Mouse (Mus musculus) cerebellum, adult 2 months (tissue): ENCODE data around the gene 1110032A03Rik. TPM values are rescaled to one million over a fixed set of nuclear protein-coding genes. Genes with fewer than 3 reads are reported as not detected.
A peak's percentile ranks its signal among the peaks of the same experiment; 100 is the strongest.

ENCODE experiments used
- DNase-seq, 2 experiments: peaks; one replicate each; pipeline ENCODE4 v3.0.0; 2021
- H3K27ac ChIP-seq: fragments of 200-500 bp; 2 replicates; pipeline ENCODE4 v1.5.1; 2012; ENCODE audit warnings: low read length, control low read depth, inconsistent platforms; ENCODE audit not compliant: insufficient read depth
- H3K27me3 ChIP-seq: fragments of 200-500 bp; 2 replicates; pipeline ENCODE4 v1.6.1; 2012; ENCODE audit warnings: inconsistent platforms, mild to moderate bottlenecking, low read length, moderate library complexity; ENCODE audit not compliant: control insufficient read depth, insufficient read depth
- H3K4me1 ChIP-seq: fragments of 200-500 bp; 2 replicates; pipeline ENCODE4 v1.6.1; 2011; ENCODE audit warnings: low read length; ENCODE audit not compliant: control insufficient read depth, insufficient read depth
- H3K4me3 ChIP-seq: fragments of 200-500 bp; replicated peaks from 2 replicates; pipeline ENCODE3; 2011; ENCODE audit warnings: mild to moderate bottlenecking, low read depth, low read length, control low read depth; ENCODE audit not compliant: insufficient read depth
- CTCF ChIP-seq: fragments of 200-500 bp; IDR thresholded peaks from 2 replicates; pipeline ENCODE4 v1.5.1; 2011; ENCODE audit warnings: low read depth, mild to moderate bottlenecking, control low read depth, low read length, moderate library complexity, borderline replicate concordance; ENCODE audit not compliant: insufficient read depth
- POLR2A ChIP-seq: fragments of 200-500 bp; IDR thresholded peaks from 2 replicates; pipeline ENCODE4 v1.6.1; 2011; ENCODE audit warnings: low read length, control low read depth, borderline replicate concordance; ENCODE audit not compliant: insufficient read depth
- WGBS: fragments of 180-500 bp; shearing (Covaris S2); methylation state at CpG from one replicate; pipeline ENCODE4 v1.1.7; 2018; 5-methylcytosine and 5-hydroxymethylcytosine counted together
- polyA plus RNA-seq: library from polyadenylated mRNA; depleted of rRNA; stranded (reverse); fragments of >200 nt; gene quantifications from 2 replicates; pipeline ENCODE4 v1.2.3, GENCODE M21; 2012

1110032A03Rik gene
- polyA plus RNA-seq, 1 experiment = 87.8 TPM

- H3K27ac ChIP-seq = no peak within 1 kb of the TSS
- TF ChIP-seq POLR2A = no peak
- no peak for TF ChIP-seq CTCF
- 14% methylated on average over 35 of the region's 36 CpGs for WGBS
- no peaks in the 10 kb centered on the region for H3K27me3 ChIP-seq
- peak within 1 kb of the TSS; percentile 52 for H3K4me3 ChIP-seq
- no peaks in the 10 kb centered on the region for H3K4me1 ChIP-seq
- peak; percentile 83 to 88 for DNase-seq
Measured at GRCm38 (mm10) chr9:50738914-50739870, 36.1 kb downstream of the 1110032A03Rik start, which contains the start of gene Dixdc1. TSS of gene Dixdc1 (minus strand) at chr9:50739517.

DNA sequence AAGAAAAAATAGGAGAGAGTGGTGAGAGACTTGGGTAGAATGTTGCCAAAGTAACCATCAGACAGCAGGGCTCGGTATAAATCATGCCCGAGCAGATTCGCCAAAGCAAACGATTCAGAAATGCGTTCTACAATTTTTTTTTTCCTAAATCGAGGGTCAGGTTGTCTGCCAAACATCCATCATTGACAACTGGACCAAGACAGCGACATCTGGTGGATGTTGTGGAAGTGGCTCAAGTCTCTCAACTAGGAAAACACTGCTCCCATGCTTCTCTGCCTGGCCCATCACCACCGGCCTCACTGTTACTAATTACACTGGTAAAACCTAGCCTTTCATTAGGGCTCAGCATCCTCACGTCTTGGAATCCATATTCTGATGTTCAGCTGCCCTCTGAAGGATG is 40.3 kb downstream of the 1110032A03Rik start:
- Histone ChIP-seq H3K27ac (no peak overlapping the region), H3K4me1 (no peaks in the 10 kb centered on the region), H3K27me3 (no peaks in the 10 kb centered on the region), H3K4me3 (peak overlapping the region; percentile 51)
- WGBS = 1% methylated on average over 9 of the region's 9 CpGs
- no peak for TF ChIP-seq POLR2A
- TF ChIP-seq CTCF = peak; percentile 78
- peak; percentile 74 to 77 for DNase-seq

GRCm38 (mm10) chr9:50732560-50732959 is 42.8 kb downstream of the 1110032A03Rik start:
- H3K27me3 ChIP-seq = no peaks in the 10 kb centered on the region
- H3K27ac ChIP-seq = no peak overlapping the region
- H3K4me3 ChIP-seq = no peak overlapping the region
- H3K4me1 ChIP-seq = no peaks in the 10 kb centered on the region
- no peak for DNase-seq
- WGBS = 50% methylated on average over 4 of the region's 4 CpGs
- TF ChIP-seq POLR2A (no peak), CTCF (no peak)

- H3K27me3 ChIP-seq = no peaks in the 10 kb centered on the region
- H3K4me1 ChIP-seq = no peaks in the 10 kb centered on the region; the same call in 1 of the 2 replicates
- H3K27ac ChIP-seq = no peak overlapping the region
- H3K4me3 ChIP-seq = no peak overlapping the region
- no peak for TF ChIP-seq CTCF
- no peak for TF ChIP-seq POLR2A
- DNase-seq = no peak
- WGBS = 87% methylated on average over 4 of the region's 4 CpGs
Measured at GRCm38 (mm10) chr9:50729600-50729999, 45.7 kb downstream of the 1110032A03Rik start.

GRCm38 (mm10) chr9:50727925-50728651 is 47.2 kb downstream of the 1110032A03Rik start:
- peak overlapping the region; percentile 72 for H3K4me3 ChIP-seq
- H3K27ac ChIP-seq = peak overlapping the region; percentile 80
- under 1% methylated on average over 45 of the region's 45 CpGs for WGBS
- H3K4me1 ChIP-seq = peaks cover 7% of the 10 kb centered on the region; the same call in 1 of the 2 replicates
- no peaks in the 10 kb centered on the region for H3K27me3 ChIP-seq
- peak; percentile 71 for TF ChIP-seq POLR2A
- no peak for TF ChIP-seq CTCF
- peak; percentile 86 to 87 for DNase-seq

DNA sequence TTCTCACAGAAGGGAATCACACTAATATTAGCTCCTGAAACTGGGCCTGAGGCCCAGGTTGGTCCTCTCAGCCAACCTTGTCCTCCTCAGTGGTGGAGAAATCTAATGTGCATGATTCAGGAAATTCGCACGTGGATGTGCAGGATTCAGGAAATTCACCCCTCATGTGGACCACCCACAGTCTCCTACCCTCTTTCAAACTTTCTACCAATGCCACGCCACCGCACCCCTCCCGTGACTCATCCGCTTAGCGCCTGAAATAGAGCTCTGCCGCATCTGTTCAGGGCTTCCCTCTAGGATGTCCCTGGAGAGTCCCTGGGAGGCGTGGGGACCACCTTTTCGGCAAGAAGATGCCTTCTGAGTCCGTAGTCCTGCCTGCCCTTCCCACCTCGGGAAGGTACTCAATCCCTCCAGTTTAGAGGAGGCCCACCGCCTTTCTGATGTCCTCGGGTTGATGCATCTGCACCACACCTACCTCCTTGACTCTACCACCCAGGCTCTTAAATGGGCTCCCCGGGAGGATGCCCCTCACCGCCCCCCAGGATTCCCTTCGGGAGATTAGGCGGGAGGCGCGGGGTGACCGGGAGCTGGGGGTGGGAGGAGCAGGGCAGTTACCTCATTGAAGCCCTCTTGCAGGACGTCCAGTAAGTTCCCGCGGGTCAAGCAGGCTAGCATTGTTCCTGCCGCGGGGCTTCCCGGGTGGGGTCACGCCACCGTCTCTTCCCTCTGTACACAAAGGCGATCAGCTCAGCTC is 48.0 kb downstream of the 1110032A03Rik start:
- H3K27me3 ChIP-seq = no peaks in the 10 kb centered on the region
- WGBS = 5% methylated on average over 30 of the region's 30 CpGs
- peak; percentile 71 to 83 for DNase-seq
- H3K4me3 ChIP-seq = peak overlapping the region; percentile 72
- peak overlapping the region; percentile 80 for H3K27ac ChIP-seq
- H3K4me1 ChIP-seq = peaks cover 11% of the 10 kb centered on the region; the same call in 1 of the 2 replicates
- TF ChIP-seq CTCF = no peak
- no peak for TF ChIP-seq POLR2A

DNA sequence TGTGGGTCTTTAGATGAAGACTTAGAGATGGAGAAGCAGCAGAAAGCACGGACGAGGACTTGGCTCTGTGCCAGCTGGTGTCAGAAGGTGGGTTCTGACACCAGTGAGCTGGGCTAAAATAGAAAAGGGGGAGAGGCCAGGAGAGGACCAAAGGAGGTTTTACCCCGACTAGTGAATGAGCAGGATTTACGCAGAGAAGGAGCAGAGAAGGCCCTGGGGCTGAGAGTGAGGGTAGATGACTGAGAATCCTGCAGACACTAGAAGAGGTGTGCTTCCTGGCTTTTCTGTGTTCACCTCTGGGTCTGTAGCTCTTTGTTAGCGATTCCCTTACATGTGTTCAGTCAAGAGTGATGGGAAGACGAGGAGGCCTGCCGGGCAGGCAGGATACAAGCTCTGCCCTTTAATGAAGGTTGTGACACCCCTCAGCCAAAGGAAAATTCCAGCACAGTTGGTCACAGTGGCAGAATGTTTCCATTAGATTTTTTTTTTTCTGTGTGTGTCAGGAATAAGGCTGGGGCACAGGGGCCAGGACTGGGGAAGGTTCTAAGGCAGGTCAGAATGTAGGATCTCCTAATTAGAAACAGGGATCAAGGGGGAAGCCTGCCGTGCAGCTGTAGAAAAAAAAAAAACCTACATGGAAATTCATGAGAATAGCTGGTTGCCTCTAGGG is 49.3 kb downstream of the 1110032A03Rik start:
- Histone ChIP-seq H3K27me3 (no peaks in the 10 kb centered on the region), H3K27ac (peak overlapping the region; percentile 80), H3K4me3 (peak overlapping the region; percentile 72), H3K4me1 (peaks cover 21% of the 10 kb centered on the region)
- WGBS = 10% methylated on average over 8 of the region's 8 CpGs
- DNase-seq = peak; percentile 69 to 82
- TF ChIP-seq CTCF (no peak), POLR2A (peak; percentile 22; the same call in 1 of the 2 replicates)
